Mouse (Mus musculus) ovary, postnatal 36 days (tissue): ENCODE measurements at regions not wholly inside any gene's neighbourhood (a gene's known extent, or its start where the extent isn't known, plus 50 kb on each side); places are given as distances from the start of the nearest gene placed in this dataset.

Source experiments
- DNase-seq: peaks from one replicate; pipeline ENCODE4 v3.0.0; 2022; ENCODE audit warnings: low spot score, mixed read lengths

- no peak for DNase-seq
These were observed 53.8 kb upstream of the Ccnd1 start for GRCm38 (mm10) chr7:144993566-144993965.

DNA sequence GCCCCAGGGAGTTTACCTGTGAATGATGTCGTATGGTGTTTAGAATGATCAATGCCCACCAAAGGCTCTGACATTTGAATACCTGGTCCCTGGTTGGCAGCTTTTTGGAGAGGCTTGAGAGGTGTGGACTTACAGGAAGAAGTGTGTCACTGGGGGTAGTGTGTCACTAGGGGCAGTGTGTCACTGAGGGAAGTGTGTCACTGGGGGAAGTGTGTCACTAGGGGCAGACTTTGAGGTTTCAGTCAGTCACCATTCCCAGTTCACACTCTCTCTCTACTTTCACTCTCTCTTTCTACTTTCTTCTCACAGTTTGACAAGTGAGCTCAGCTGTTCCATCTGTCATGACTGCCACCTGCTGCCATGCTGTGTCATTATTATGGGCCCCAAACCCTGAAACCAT is 52.0 kb upstream of the Ccnd1 start:
- DNase-seq: no peak
